Mouse (Mus musculus): ENCODE data around the gene Sorcs3.

GRCm38 (mm10) chr19:48342770-48343169, 136.9 kb downstream of the Sorcs3 start:
- TF ChIP-seq GATA1 (IDR thresholded peaks at IDR 0.05; ENCODE audit: borderline replicate concordance, low read length) (no peak), FLI1 (IDR thresholded peaks at IDR 0.05; ENCODE audit: low read length) (no peak)
